Mouse (Mus musculus): ENCODE data around the gene Slc17a2. TPM values are rescaled to one million over a fixed set of nuclear protein-coding genes. Genes with fewer than 3 reads are reported as not detected.
A peak's percentile ranks its signal among the peaks of the same experiment; 100 is the strongest.
"Not testable (repeated sequence)": the region's sequence is repeated elsewhere in the genome, so short reads cannot be mapped to it uniquely, and the experiment has no call there.

Slc17a2 gene
- total and polyA plus RNA-seq, 2 experiments from 2014 or later, result not detected

DNA sequence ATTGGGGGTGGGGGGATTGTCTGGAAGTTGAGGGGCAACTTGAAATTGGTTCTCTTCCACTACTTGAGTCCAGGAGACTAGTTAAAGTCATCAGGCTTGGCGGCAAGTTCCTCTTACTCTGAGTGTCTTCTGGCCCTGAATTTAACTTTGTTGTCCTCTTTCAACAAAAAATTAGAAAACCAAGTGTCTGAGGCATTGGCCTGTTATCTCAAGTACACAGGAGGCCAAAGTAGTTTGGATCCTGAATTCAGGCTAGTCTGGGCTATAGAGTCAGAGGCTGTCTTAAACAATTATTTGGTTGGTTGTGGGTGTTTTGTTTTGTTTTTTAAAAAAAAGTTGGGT, 41.6 kb upstream of the Slc17a2 start:
- no peak for TF ChIP-seq CTCF (IDR thresholded peaks at IDR 0.05; ENCODE audit: low read depth)
- H3K4me2 ChIP-seq (ENCODE audit: low read depth), result no peak overlapping the region
- no peak for DNase-seq
- H3K9me3 ChIP-seq (ENCODE audit: low read length), result no peaks in the 10 kb centered on the region
- no peaks in the 10 kb centered on the region for H3K27me3 ChIP-seq (ENCODE audit: insufficient read depth, low read length)
- no peak overlapping the region for H3K4me3 ChIP-seq (ENCODE audit: low read depth, low read length)
- no peak overlapping the region for H3K27ac ChIP-seq (ENCODE audit: low read depth, low read length)
- WGBS, result 64% methylated on average over 1 of the region's 1 CpGs
- H3K36me3 ChIP-seq (ENCODE audit: insufficient read depth), result no peaks in the 10 kb centered on the region
- no peak for ATAC-seq
- peaks cover 15% of the 10 kb centered on the region for H3K4me1 ChIP-seq (ENCODE audit: insufficient read depth)
- H3K9ac ChIP-seq, result no peak overlapping the region

DNA sequence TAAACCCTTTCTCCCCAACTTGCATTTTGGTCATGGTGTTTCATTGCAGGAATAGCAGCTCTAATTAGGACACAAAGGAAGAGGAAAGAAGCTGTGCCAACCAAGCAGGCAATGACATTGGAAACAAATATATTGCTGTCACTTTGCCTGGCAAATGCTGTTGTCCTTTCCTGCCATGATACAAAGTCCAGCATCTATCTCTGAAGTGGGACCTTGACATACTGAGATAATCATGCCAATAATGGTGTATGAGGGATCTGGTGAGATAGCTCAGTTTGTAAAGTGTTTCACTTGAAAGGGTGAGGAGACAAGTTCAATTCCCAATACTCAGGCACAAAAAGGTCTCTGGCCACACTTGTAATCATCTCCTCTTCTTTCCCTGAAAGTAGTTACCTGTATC, 40.0 kb upstream of the Slc17a2 start:
- Histone ChIP-seq H3K4me3 (ENCODE audit: low read depth, low read length) (no peak overlapping the region), H3K9ac (no peak overlapping the region), H3K27ac (ENCODE audit: low read depth, low read length) (no peak overlapping the region), H3K9me3 (ENCODE audit: low read length) (no peaks in the 10 kb centered on the region), H3K36me3 (ENCODE audit: insufficient read depth) (no peaks in the 10 kb centered on the region), H3K4me1 (ENCODE audit: insufficient read depth) (peaks cover 11% of the 10 kb centered on the region; the same call in 1 of the 2 replicates), H3K4me2 (ENCODE audit: low read depth) (no peak overlapping the region), H3K27me3 (ENCODE audit: insufficient read depth, low read length) (no peaks in the 10 kb centered on the region)
- ATAC-seq (no peak), DNase-seq (no peak)
- TF ChIP-seq CTCF (IDR thresholded peaks at IDR 0.05; ENCODE audit: low read depth), result no peak

DNA sequence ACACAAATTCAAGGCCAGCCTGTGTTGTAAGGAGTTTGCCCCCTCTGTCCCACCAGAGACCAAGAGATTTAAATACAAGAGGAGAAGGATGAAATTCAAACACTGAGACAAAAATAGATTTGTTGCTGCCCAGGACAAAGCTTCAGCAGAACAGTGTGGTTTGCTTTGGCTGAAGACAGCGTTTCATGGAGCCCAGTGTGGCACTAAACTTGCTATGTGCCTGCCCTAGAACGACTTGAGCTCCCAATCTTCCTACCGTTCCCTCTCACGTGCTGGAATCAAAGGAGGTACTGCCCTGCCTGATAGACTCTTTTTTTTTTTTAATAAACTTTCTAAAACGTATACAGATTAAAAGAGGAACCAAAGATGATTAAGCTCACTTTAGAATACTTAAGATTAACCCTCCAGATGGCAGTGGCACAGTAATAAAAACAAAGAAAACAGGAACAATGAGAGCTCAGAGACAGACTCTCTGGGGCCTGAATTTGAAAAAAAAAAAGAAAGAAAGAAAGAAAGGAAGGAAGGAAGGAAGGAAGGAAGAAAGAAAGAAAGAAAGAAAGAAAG, 37.9 kb upstream of the Slc17a2 start:
- Histone ChIP-seq H3K9me3 (ENCODE audit: low read length) (no peaks in the 10 kb centered on the region), H3K9ac (no peak overlapping the region), H3K36me3 (ENCODE audit: insufficient read depth) (no peaks in the 10 kb centered on the region), H3K4me3 (ENCODE audit: low read depth, low read length) (no peak overlapping the region), H3K27me3 (ENCODE audit: insufficient read depth, low read length) (no peaks in the 10 kb centered on the region), H3K4me2 (ENCODE audit: low read depth) (no peak overlapping the region), H3K27ac (ENCODE audit: low read depth, low read length) (no peak overlapping the region), H3K4me1 (ENCODE audit: insufficient read depth) (peaks cover 7% of the 10 kb centered on the region; the same call in 1 of the 2 replicates)
- DNase-seq (no peak), ATAC-seq (no peak)
- WGBS, result 31% methylated on average over 5 of the region's 5 CpGs
- no peak for TF ChIP-seq CTCF (IDR thresholded peaks at IDR 0.05; ENCODE audit: low read depth)

DNA sequence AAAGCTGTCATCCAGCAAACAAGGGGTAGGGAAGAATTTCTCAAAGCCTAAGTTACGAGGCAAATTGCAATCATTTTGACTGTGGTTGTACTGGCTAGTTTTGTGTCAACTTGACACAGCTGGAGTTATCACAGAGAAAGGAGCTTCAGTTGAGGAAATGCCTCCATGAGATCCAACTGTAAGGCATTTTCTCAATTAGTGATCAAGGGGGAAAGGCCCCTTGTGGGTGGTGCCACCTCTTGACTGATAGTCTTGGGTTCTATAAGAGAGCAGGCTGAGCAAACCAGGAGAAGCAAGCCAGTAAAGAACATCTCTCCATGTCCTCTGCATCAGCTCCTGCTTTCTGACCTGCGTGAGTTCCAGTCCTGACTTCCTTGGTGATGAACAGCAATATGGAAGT, 37.2 kb upstream of the Slc17a2 start, which contains the start of gene Trim38:
TSS of gene Trim38 (plus strand) at position 301 of the 400 bp plus-strand sequence.
- not testable (repeated sequence) for H3K27me3 ChIP-seq (ENCODE audit: insufficient read depth, low read length)

DNA sequence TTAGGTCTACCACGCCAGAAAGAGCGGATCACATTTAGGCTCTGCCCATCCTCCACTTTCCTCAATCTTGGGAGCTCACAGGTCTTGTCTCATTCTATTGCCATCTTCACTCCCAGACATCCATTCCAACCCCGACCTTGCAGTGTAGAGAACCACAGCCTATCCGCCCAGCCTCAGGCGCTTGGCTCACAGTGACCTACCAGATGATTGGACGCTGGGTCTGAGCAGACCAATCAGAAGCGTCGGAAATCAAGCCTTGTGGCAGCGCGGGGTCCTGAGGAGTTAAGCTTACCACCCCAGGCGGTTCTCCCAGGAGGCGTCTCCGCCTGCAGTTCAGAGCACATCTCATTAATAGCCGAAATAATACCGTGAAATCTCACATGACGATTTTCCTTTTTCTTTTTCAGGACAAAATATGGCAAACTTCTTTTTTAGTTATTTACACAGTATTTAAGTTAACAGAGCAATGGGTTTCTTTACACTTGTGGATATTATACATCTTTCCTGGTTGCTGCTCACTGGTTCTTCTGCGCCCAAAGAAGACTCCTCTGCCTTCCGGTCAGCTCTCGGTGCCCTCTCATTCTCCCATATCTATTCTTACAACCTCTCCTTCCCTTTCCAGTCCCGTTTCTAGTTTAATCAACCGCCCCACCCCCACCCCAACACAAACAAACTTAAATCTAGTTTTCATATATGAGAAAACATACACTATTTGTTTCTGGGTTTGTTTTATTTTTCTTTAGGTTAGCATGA, 34.1 kb upstream of the Slc17a2 start:
- ATAC-seq, result peak; percentile 93
- H3K4me1 ChIP-seq (ENCODE audit: insufficient read depth), result no peaks in the 10 kb centered on the region
- no peaks in the 10 kb centered on the region for H3K36me3 ChIP-seq (ENCODE audit: insufficient read depth)
- H3K27me3 ChIP-seq (ENCODE audit: insufficient read depth, low read length), result no peaks in the 10 kb centered on the region
- H3K9me3 ChIP-seq (ENCODE audit: low read length), result no peaks in the 10 kb centered on the region
- H3K4me2 ChIP-seq (ENCODE audit: low read depth), result peak overlapping the region; percentile 23
- no peak for TF ChIP-seq CTCF (IDR thresholded peaks at IDR 0.05; ENCODE audit: low read depth)
- H3K9ac ChIP-seq, result no peak overlapping the region
- H3K4me3 ChIP-seq (ENCODE audit: low read depth, low read length), result no peak overlapping the region
- 28% methylated on average over 21 of the region's 21 CpGs for WGBS
- peak; percentile 46 for DNase-seq
- no peak overlapping the region for H3K27ac ChIP-seq (ENCODE audit: low read depth, low read length)

More for the DNA sequence above, 37.2 kb upstream of the Slc17a2 start, which contains the start of gene Trim38:
- ATAC-seq; H3K36me3 ChIP-seq (ENCODE audit: insufficient read depth); H3K27ac ChIP-seq (ENCODE audit: low read depth, low read length); H3K9me3 ChIP-seq (ENCODE audit: low read length); H3K9ac ChIP-seq; H3K4me3 ChIP-seq (ENCODE audit: low read depth, low read length); H3K4me1 ChIP-seq (ENCODE audit: insufficient read depth); H3K4me2 ChIP-seq (ENCODE audit: low read depth); DNase-seq: not testable (repeated sequence)
- WGBS, result 94% methylated on average over 2 of the region's 2 CpGs

DNA sequence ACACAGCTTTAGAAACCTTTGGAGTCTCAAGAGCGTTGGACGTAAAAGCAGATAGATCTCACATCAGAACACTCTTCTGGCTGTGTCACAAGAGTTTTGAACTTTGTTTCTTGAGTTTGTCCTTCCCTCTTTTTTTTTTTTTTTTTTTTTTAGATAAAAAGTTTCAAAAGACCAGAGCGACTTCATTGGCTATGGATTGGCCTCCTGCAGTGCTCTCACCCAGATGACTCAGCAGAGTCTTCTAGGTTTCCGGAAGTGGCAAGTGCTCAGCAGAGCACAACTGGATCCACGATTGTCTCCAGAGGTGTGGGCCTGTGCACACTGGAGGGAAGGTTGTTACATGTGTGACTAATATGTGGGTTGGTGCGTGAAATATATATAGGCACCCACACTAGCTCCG, 28.5 kb upstream of the Slc17a2 start:
- no peak overlapping the region for H3K4me2 ChIP-seq (ENCODE audit: low read depth)
- WGBS, result 96% methylated on average over 7 of the region's 7 CpGs
- no peak overlapping the region for H3K9ac ChIP-seq
- no peak for TF ChIP-seq CTCF (IDR thresholded peaks at IDR 0.05; ENCODE audit: low read depth)
- DNase-seq (no peak), ATAC-seq (no peak)
- H3K4me1 ChIP-seq (ENCODE audit: insufficient read depth), result no peaks in the 10 kb centered on the region
- H3K27me3 ChIP-seq (ENCODE audit: insufficient read depth, low read length), result no peaks in the 10 kb centered on the region
- no peaks in the 10 kb centered on the region for H3K36me3 ChIP-seq (ENCODE audit: insufficient read depth)
- no peak overlapping the region for H3K27ac ChIP-seq (ENCODE audit: low read depth, low read length)
- H3K4me3 ChIP-seq (ENCODE audit: low read depth, low read length), result no peak overlapping the region
- H3K9me3 ChIP-seq (ENCODE audit: low read length), result no peaks in the 10 kb centered on the region

DNA sequence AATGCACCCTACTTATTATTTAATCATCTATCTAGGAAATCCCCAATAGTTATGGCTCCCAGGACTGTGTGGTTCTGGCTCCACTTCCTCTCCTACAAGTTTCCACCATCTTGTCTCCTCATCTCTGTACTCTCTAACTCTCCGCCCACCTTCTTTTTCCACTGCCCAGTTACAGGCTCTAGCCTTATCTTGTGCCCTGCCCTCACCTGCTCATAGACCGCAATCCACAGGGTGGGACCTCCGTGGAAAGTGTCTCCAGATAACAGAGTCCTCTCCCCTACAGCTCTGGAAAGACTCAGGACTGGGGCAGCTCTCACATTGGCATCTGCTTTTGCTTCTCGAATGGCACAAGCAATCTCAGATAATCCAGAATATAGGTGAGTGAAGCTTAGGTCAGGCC, 27.8 kb upstream of the Slc17a2 start:
- WGBS, result 87% methylated on average over 4 of the region's 4 CpGs

More for the DNA sequence above, 27.8 kb upstream of the Slc17a2 start:
- H3K36me3 ChIP-seq (ENCODE audit: insufficient read depth), result no peaks in the 10 kb centered on the region
- H3K27ac ChIP-seq (ENCODE audit: low read depth, low read length), result no peak overlapping the region
- no peak overlapping the region for H3K4me3 ChIP-seq (ENCODE audit: low read depth, low read length)
- no peak overlapping the region for H3K9ac ChIP-seq
- H3K4me2 ChIP-seq (ENCODE audit: low read depth), result no peak overlapping the region
- DNase-seq, result no peak
- H3K27me3 ChIP-seq (ENCODE audit: insufficient read depth, low read length), result no peaks in the 10 kb centered on the region
- no peaks in the 10 kb centered on the region for H3K4me1 ChIP-seq (ENCODE audit: insufficient read depth)
- no peak for TF ChIP-seq CTCF (IDR thresholded peaks at IDR 0.05; ENCODE audit: low read depth)
- ATAC-seq, result no peak
- H3K9me3 ChIP-seq (ENCODE audit: low read length), result no peaks in the 10 kb centered on the region

Measured in forebrain, postnatal 0 days (tissue).